Mouse (Mus musculus): ENCODE results near the gene Fbxo44. TPM values are rescaled to one million over a fixed set of nuclear protein-coding genes. Genes with fewer than 3 reads are reported as not detected.

Gene Fbxo44
- polyA plus RNA-seq (2017; shearing (Covaris generic)): 4.2 TPM

GRCm38 (mm10) chr4:148160436-148161390 lies at the start of gene Fbxo44, which contains the start of gene Fbxo2:
Gene Fbxo44 (minus strand): TSS chr4:148160482.
Gene Fbxo2 (plus strand): TSS chr4:148160621.

GRCm38 (mm10) chr4:148151267-148152168 lies 8.8 kb downstream of the Fbxo44 start, which contains the start of gene Fbxo6:
Gene Fbxo6 (minus strand): TSS chr4:148152140.

GRCm38 (mm10) chr4:148130561-148131413 lies 29.5 kb downstream of the Fbxo44 start, which contains the start of gene Draxin:
Gene Draxin (minus strand): TSS chr4:148130698.

GRCm38 (mm10) chr4:148130133-148130532 lies 30.1 kb downstream of the Fbxo44 start, which contains the start of gene Mad2l2:
Gene Mad2l2 (plus strand): TSS chr4:148130384.

Other genes with a start within 250 kb of the Fbxo44 start
- gene Plod1, start 223.7 kb downstream of the Fbxo44 start, polyA plus RNA-seq (2017; shearing (Covaris generic)): 9.9 TPM
- 3.3 TPM for gene 2510039O18Rik, start 219.6 kb downstream of the Fbxo44 start, polyA plus RNA-seq (2017; shearing (Covaris generic))
- not detected for gene Nppb, start 174.7 kb downstream of the Fbxo44 start, polyA plus RNA-seq (2017; shearing (Covaris generic))
- not detected for gene Nppa, start 159.8 kb downstream of the Fbxo44 start, polyA plus RNA-seq (2017; shearing (Covaris generic))
- gene Clcn6, start 121.7 kb downstream of the Fbxo44 start, polyA plus RNA-seq (2017; shearing (Covaris generic)): 10.0 TPM
- gene Mthfr, start 121.4 kb downstream of the Fbxo44 start, polyA plus RNA-seq (2017; shearing (Covaris generic)): 20.9 TPM
- 26.0 TPM for gene Agtrap, start 72.5 kb downstream of the Fbxo44 start, polyA plus RNA-seq (2017; shearing (Covaris generic))
- 53.9 TPM for gene Mad2l2, start 30.1 kb downstream of the Fbxo44 start, polyA plus RNA-seq (2017; shearing (Covaris generic))
- not detected for gene Draxin, start 29.8 kb downstream of the Fbxo44 start, polyA plus RNA-seq (2017; shearing (Covaris generic))
- 52.8 TPM for gene Fbxo6, start 8.3 kb downstream of the Fbxo44 start, polyA plus RNA-seq (2017; shearing (Covaris generic))
- not detected for gene Fbxo2, start 139 bp upstream of the Fbxo44 start, polyA plus RNA-seq (2017; shearing (Covaris generic))
- gene Disp3, start 127.5 kb upstream of the Fbxo44 start, polyA plus RNA-seq (2017; shearing (Covaris generic)): not detected